Mouse (Mus musculus) heart, adult 2 months (tissue): ENCODE data around the gene Acp7.
A peak's percentile ranks its signal among the peaks of the same experiment; 100 is the strongest.

Source experiments
- CTCF ChIP-seq: fragments of 200-600 bp; IDR thresholded peaks from 2 replicates; pipeline ENCODE4 v1.8.1; 2022; ENCODE audit warnings: antibody characterized with exemption, mild to moderate bottlenecking, moderate library complexity
- POLR2A ChIP-seq: fragments of 200-500 bp; IDR thresholded peaks from 2 replicates; pipeline ENCODE4 v1.6.1; 2011; ENCODE audit warnings: mild to moderate bottlenecking, low read depth, low read length, control low read depth; ENCODE audit not compliant: insufficient read depth

GRCm38 (mm10) chr7:28568253-28568652, 62.9 kb downstream of the Acp7 start:
- TF ChIP-seq POLR2A: no peak
- TF ChIP-seq CTCF: peak; percentile 91
